Mouse (Mus musculus): Measurements from ENCODE around the gene Jmjd1c. TPM values are rescaled to one million over a fixed set of nuclear protein-coding genes. Genes with fewer than 3 reads are reported as not detected.

The Jmjd1c gene
- polyA plus RNA-seq, 1 experiment from 2014 or later = 56.5 TPM

DNA sequence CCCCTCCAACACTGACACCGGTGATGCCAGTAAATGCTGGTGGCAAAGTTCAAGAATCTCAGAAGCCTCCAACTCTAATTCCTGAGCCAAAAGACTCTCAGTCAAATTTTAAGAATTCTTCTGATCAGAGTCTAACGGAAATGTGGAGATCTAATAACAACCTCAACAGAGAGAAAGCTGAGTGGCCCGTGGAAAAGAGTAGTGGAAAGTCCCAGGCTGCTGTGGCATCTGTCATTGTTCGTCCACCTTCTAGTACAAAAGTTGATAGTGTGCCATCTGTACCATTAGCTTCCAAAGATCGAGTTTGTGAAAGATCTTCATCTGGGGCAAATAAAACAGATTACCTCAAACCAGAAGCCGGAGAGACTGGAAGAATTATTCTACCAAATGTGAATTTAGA is 129.6 kb downstream of the Jmjd1c start:
- H3K9me3 ChIP-seq = no peaks in the 10 kb centered on the region
- no peak overlapping the region for H3K9ac ChIP-seq (replicated peaks)
- H3K4me2 ChIP-seq (replicated peaks) = no peak overlapping the region
- H3K36me3 ChIP-seq = peaks cover 38% of the 10 kb centered on the region
- H3K27me3 ChIP-seq = no peaks in the 10 kb centered on the region
- H3K27ac ChIP-seq (replicated peaks) = no peak overlapping the region
- no peak overlapping the region for H3K4me3 ChIP-seq
- no peak for ATAC-seq (ENCODE audit: low FRiP score, low read depth)
- 87% methylated on average over 6 of the region's 6 CpGs for WGBS
- H3K4me1 ChIP-seq = no peaks in the 10 kb centered on the region

DNA sequence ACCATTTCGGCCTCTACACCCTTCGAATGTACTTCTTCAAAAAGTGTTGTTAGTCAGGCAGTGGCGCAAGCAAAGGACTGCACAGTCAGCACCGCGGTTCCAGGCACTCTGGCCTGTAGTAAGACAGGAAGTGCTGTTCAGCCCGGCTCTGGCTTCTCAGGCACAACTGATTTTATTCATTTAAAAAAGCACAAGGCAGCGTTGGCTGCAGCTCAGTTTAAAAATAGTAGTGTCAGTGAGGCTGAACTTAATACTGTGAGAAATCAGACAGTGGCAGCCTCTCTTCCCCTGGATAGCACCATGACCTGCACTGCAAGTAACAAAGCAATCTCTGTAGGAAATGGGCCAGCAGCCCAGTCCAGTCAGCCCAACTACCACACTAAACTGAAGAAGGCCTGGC is 130.2 kb downstream of the Jmjd1c start:
- ATAC-seq (ENCODE audit: low FRiP score, low read depth) = no peak
- no peak overlapping the region for H3K9ac ChIP-seq (replicated peaks)
- H3K27me3 ChIP-seq = no peaks in the 10 kb centered on the region
- H3K4me1 ChIP-seq = no peaks in the 10 kb centered on the region
- H3K4me3 ChIP-seq = no peak overlapping the region
- no peak overlapping the region for H3K27ac ChIP-seq (replicated peaks)
- no peaks in the 10 kb centered on the region for H3K9me3 ChIP-seq
- H3K4me2 ChIP-seq (replicated peaks) = no peak overlapping the region
- peaks cover 44% of the 10 kb centered on the region for H3K36me3 ChIP-seq
- WGBS = 91% methylated on average over 7 of the region's 7 CpGs

DNA sequence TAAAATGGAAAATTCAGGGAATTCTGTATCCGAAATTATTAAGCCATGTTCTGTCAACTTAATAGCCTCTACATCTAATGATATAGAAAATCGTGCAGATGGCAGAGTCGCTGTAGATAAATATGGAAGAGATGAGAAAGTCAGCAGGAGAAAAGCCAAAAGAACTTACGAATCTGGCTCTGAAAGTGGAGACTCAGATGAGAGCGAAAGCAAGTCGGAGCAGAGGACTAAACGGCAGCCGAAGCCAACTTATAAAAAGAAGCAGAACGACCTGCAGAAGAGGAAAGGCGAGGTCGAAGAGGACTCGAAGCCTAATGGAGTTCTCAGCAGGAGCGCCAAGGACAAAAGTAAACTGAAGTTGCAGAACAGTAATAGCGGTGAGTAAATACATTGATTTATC is 130.6 kb downstream of the Jmjd1c start:
- H3K36me3 ChIP-seq = peaks cover 48% of the 10 kb centered on the region
- H3K27ac ChIP-seq (replicated peaks) = no peak overlapping the region
- WGBS = 92% methylated on average over 14 of the region's 14 CpGs
- H3K9me3 ChIP-seq = no peaks in the 10 kb centered on the region
- no peaks in the 10 kb centered on the region for H3K27me3 ChIP-seq
- ATAC-seq (ENCODE audit: low FRiP score, low read depth) = no peak
- H3K4me1 ChIP-seq = no peaks in the 10 kb centered on the region
- no peak overlapping the region for H3K4me2 ChIP-seq (replicated peaks)
- H3K4me3 ChIP-seq = no peak overlapping the region
- no peak overlapping the region for H3K9ac ChIP-seq (replicated peaks)

DNA sequence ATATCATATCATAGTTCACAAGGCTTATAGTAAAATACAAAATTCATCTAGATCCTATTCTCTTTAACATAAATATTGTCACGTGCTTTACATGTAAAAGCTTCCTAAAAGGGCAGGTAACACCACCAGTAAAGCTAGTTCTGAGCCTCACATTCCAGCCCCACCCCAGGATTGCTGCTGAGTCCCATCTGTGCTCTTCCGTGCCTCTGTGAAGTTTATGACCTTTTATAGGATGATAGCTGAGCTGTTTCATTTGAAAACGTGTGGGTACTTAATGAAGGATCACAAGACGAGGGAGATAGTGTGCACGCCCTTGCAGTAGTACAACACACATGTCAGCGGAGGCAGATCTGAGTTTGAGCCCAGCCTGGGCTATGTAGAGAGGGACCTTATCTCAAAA is 134.5 kb downstream of the Jmjd1c start:
- 91% methylated on average over 6 of the region's 6 CpGs for WGBS
- H3K27ac ChIP-seq (replicated peaks) = no peak overlapping the region
- H3K4me3 ChIP-seq = no peak overlapping the region
- no peaks in the 10 kb centered on the region for H3K4me1 ChIP-seq
- no peak overlapping the region for H3K4me2 ChIP-seq (replicated peaks)
- no peaks in the 10 kb centered on the region for H3K27me3 ChIP-seq
- H3K9ac ChIP-seq (replicated peaks) = no peak overlapping the region
- no peak for ATAC-seq (ENCODE audit: low FRiP score, low read depth)
- H3K9me3 ChIP-seq = no peaks in the 10 kb centered on the region
- peaks cover 64% of the 10 kb centered on the region for H3K36me3 ChIP-seq

DNA sequence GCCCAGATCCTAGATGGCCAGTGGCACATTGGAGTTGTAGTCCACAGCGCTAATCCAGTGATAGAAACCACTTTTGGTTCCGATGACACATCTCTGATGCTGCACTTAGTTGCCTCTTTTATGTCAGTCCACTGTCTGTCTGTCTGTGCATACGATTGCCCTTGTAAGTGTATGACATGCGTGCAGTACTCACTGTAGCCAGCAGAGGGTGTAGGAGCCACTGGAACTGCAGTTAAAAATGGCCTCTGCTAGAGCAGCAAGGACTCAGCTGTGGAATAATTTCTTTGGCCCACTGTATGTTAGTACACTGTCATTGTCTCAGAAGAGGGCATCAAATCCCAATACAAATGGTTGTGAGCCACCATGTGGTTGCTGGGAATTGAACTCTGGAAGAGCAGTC is 151.2 kb downstream of the Jmjd1c start:
- H3K27me3 ChIP-seq = no peaks in the 10 kb centered on the region
- H3K4me3 ChIP-seq = no peak overlapping the region
- no peak overlapping the region for H3K4me2 ChIP-seq (replicated peaks)
- WGBS = 92% methylated on average over 4 of the region's 4 CpGs
- H3K27ac ChIP-seq (replicated peaks) = no peak overlapping the region
- H3K4me1 ChIP-seq = no peaks in the 10 kb centered on the region
- no peak for ATAC-seq (ENCODE audit: low FRiP score, low read depth)
- no peaks in the 10 kb centered on the region for H3K9me3 ChIP-seq
- no peak overlapping the region for H3K9ac ChIP-seq (replicated peaks)
- H3K36me3 ChIP-seq = peaks cover 71% of the 10 kb centered on the region

DNA sequence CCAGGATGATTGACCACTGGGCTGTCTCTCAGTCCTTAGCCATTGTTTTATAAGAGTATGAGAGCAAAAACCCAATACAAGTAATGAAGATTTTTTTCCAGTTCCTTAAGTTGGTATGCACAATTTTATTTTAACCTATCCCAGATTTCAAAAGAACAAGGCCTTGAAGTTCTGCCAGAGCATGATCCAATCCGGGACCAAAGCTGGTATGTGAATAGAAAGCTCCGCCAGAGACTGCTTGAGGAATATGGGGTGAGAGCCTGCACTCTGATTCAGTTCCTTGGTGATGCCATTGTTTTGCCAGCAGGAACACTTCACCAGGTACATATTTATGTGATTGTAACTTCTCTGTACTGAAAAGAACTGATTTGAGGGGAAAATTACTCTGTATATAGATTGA is 153.6 kb downstream of the Jmjd1c start:
- Histone ChIP-seq H3K36me3 (peaks cover 75% of the 10 kb centered on the region), H3K4me3 (no peak overlapping the region), H3K27me3 (no peaks in the 10 kb centered on the region), H3K27ac (replicated peaks) (no peak overlapping the region), H3K9me3 (no peaks in the 10 kb centered on the region), H3K4me2 (replicated peaks) (no peak overlapping the region), H3K4me1 (no peaks in the 10 kb centered on the region), H3K9ac (replicated peaks) (no peak overlapping the region)
- WGBS = 92% methylated on average over 2 of the region's 2 CpGs
- ATAC-seq (ENCODE audit: low FRiP score, low read depth) = no peak

DNA sequence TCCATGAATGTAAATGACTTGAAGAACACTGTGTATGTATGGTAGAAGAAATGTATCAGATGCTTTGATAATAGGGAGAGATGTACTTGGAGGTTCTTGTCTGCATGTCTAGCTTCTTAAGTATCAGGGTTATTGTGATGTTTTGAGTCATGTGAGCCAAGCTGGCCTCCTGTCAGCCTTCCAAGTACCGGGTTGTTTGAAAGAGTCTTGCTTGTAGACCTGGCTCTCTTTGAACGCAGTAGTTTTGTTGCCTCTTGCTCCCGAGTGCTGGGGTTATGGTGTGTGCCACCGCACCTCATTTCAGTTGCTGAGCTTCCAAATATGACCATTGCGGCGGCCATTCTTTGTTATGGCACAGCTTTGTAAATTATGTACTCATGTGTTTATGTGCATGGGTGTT is 154.9 kb downstream of the Jmjd1c start:
- Histone ChIP-seq H3K4me2 (replicated peaks) (no peak overlapping the region), H3K9me3 (no peaks in the 10 kb centered on the region), H3K4me3 (no peak overlapping the region), H3K4me1 (no peaks in the 10 kb centered on the region), H3K27me3 (no peaks in the 10 kb centered on the region), H3K36me3 (peaks cover 74% of the 10 kb centered on the region), H3K27ac (replicated peaks) (no peak overlapping the region), H3K9ac (replicated peaks) (no peak overlapping the region)
- 93% methylated on average over 6 of the region's 6 CpGs for WGBS
- ATAC-seq (ENCODE audit: low FRiP score, low read depth) = no peak

DNA sequence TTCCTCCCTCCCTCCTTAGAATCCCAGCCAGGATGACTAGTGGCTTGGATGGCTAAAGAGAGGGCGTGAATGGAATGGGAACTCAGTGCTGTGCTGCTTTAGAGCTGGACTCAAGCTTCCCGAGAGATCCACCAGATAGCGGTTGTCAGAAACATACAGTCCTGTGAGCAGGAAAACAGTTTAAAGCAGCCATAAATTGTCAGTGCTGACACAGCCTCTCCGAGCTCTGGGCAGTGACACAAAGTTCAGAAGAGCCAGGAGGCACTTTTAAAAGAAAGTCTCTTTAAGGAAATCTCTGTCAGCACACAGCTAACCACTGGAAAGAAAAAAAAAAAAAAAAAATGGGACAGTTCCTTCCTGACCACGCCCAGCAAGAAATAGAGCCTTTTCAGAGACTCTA is 156.4 kb downstream of the Jmjd1c start:
- no peak for ATAC-seq (ENCODE audit: low FRiP score, low read depth)
- no peaks in the 10 kb centered on the region for H3K9me3 ChIP-seq
- WGBS = 87% methylated on average over 5 of the region's 5 CpGs
- H3K9ac ChIP-seq (replicated peaks) = no peak overlapping the region
- no peak overlapping the region for H3K4me2 ChIP-seq (replicated peaks)
- no peak overlapping the region for H3K27ac ChIP-seq (replicated peaks)
- no peak overlapping the region for H3K4me3 ChIP-seq
- peaks cover 71% of the 10 kb centered on the region for H3K36me3 ChIP-seq
- H3K27me3 ChIP-seq = no peaks in the 10 kb centered on the region
- H3K4me1 ChIP-seq = no peaks in the 10 kb centered on the region

DNA sequence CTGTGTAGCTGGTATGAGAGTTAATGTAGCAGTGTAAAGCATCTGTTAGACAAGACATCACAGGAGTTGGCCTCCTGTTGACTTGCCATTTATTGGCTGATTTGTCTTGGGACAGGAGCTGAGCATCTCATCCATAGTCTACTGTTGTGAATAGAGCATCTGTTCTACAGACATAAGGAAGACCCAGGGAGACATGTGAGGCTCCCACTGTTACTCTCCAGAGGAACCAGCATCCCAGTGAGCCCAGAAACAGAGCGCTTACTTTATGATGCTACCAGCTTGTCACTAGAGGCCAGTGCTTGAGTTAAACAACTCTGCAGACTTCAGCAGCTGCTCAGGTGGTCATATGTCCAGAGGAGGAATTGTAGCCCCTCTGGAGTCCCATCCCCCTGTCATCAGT is 157.2 kb downstream of the Jmjd1c start:
- no peaks in the 10 kb centered on the region for H3K4me1 ChIP-seq
- no peaks in the 10 kb centered on the region for H3K27me3 ChIP-seq
- H3K4me2 ChIP-seq (replicated peaks) = no peak overlapping the region
- no peak overlapping the region for H3K4me3 ChIP-seq
- H3K27ac ChIP-seq (replicated peaks) = no peak overlapping the region
- H3K9ac ChIP-seq (replicated peaks) = no peak overlapping the region
- 100% methylated on average over 1 of the region's 1 CpGs for WGBS
- H3K9me3 ChIP-seq = no peaks in the 10 kb centered on the region
- ATAC-seq (ENCODE audit: low FRiP score, low read depth) = no peak
- peaks cover 70% of the 10 kb centered on the region for H3K36me3 ChIP-seq

DNA sequence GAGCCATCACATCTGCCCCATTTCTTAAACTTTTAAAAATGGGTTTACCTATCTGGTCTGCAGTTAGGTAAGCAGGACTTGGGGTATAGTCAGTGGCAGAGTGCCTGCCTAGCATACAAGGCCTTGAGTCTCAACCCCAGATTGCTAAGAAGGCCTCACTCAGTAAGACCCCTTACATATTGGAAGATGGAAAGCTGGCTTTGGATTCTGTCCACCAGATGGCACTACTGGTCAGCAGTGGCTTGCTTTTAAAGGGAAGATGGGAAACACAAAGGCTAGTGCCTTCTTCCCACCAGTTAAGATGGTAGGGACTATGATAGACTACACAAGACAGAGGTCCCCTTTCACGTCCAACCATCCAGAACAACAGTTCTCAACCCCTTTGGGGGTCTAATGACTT is 168.9 kb downstream of the Jmjd1c start:
- Histone ChIP-seq H3K4me1 (no peaks in the 10 kb centered on the region), H3K9ac (replicated peaks) (no peak overlapping the region), H3K27ac (replicated peaks) (no peak overlapping the region), H3K36me3 (peaks cover 34% of the 10 kb centered on the region), H3K9me3 (0 out of 2 replicates have a peak, but pooled peaks cover 3% of the 10 kb centered on the region), H3K27me3 (no peaks in the 10 kb centered on the region), H3K4me3 (no peak overlapping the region), H3K4me2 (replicated peaks) (no peak overlapping the region)
- ATAC-seq (ENCODE audit: low FRiP score, low read depth) = no peak
- 54% methylated on average over 1 of the region's 1 CpGs for WGBS

DNA sequence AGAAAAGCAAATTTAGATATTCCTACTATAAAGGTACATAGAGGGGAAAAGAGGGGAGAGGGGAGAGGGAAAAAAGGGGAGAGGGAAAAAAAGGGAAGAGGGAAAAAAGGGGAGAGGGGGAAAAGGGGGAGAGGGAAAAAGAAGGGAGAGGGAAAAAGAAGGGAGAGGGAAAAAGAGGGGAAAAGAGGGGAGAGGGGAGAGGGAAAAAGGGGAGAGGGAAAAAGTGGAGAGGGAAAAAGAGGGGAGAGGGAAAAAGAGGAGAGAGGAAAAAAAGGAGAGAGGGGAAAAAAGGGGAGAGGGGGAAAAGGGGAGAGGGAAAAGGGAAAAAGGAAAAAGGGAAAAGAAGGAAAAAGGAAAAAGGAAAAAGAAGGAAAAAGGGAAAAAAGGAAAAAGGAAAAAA is 180.0 kb downstream of the Jmjd1c start:
- Histone ChIP-seq H3K4me3 (no peak overlapping the region), H3K27ac (replicated peaks) (no peak overlapping the region), H3K36me3 (peaks cover 21% of the 10 kb centered on the region), H3K4me1 (no peaks in the 10 kb centered on the region), H3K4me2 (replicated peaks) (no peak overlapping the region), H3K9ac (replicated peaks) (no peak overlapping the region), H3K27me3 (no peaks in the 10 kb centered on the region), H3K9me3 (no peaks in the 10 kb centered on the region)
- ATAC-seq (ENCODE audit: low FRiP score, low read depth) = no peak

DNA sequence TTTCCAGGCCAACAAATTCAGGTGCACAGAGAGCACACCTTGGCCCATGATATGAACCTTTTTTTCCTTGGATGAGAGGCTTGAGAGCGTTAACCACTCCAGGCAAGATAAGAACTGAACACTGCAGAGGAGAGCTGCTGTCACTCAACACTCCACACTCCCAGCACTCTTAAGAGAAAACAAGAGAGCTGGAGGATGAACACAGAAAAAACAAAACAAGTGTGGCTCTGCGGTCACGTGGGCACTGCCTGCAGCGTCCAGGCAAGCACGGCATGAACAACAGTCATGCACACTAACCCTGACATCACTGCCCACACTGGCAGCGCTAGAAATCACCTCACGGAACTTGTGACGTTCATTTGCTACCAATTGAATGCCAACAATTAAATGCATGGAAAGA is 185.9 kb downstream of the Jmjd1c start:
- WGBS = 87% methylated on average over 8 of the region's 8 CpGs
- ATAC-seq (ENCODE audit: low FRiP score, low read depth) = no peak
- no peak overlapping the region for H3K4me2 ChIP-seq (replicated peaks)
- no peaks in the 10 kb centered on the region for H3K36me3 ChIP-seq
- peaks cover 20% of the 10 kb centered on the region for H3K4me1 ChIP-seq
- no peaks in the 10 kb centered on the region for H3K9me3 ChIP-seq
- no peak overlapping the region for H3K27ac ChIP-seq (replicated peaks)
- no peak overlapping the region for H3K9ac ChIP-seq (replicated peaks)
- H3K27me3 ChIP-seq = no peaks in the 10 kb centered on the region
- H3K4me3 ChIP-seq = no peak overlapping the region

DNA sequence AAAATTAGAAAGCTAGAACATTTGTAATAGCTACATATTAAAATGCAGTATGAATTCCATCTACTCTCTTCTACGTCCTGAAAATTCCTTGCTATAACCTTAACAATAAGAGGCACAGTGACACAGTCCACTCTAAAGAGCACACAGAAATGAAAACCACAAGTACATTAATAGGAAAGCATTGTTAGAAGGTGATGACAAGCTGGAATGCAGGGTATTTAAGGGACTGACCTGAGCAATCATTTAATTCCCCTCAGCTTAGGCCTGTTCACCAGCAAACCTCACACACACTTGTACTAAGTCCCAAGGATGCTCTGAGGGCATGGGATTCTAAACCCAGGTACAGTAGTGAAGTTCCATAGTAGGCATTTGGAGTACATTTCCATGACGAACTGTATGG is 186.6 kb downstream of the Jmjd1c start:
- H3K4me2 ChIP-seq (replicated peaks) = no peak overlapping the region
- ATAC-seq (ENCODE audit: low FRiP score, low read depth) = no peak
- WGBS = 79% methylated on average over 2 of the region's 2 CpGs

More for the DNA sequence above, 186.6 kb downstream of the Jmjd1c start:
- no peak overlapping the region for H3K4me3 ChIP-seq
- H3K27me3 ChIP-seq = no peaks in the 10 kb centered on the region
- no peak overlapping the region for H3K9ac ChIP-seq (replicated peaks)
- H3K27ac ChIP-seq (replicated peaks) = no peak overlapping the region
- H3K36me3 ChIP-seq = no peaks in the 10 kb centered on the region
- peaks cover 20% of the 10 kb centered on the region for H3K4me1 ChIP-seq
- no peaks in the 10 kb centered on the region for H3K9me3 ChIP-seq

All from midbrain, embryonic 12.5 days (tissue).